Mouse (Mus musculus) c-Kit-positive CD71-positive TER-119-positive erythroid progenitor cells, embryonic 14.5 days (primary cell): Measurements from ENCODE around the gene Cdc45.
A peak's percentile ranks its signal among the peaks of the same experiment; 100 is the strongest.

Experiments
- DNase-seq: peaks from one replicate; pipeline ENCODE4 v3.0.0-alpha.2; 2013; ENCODE audit warnings: low spot score

Cdc45 gene

DNA sequence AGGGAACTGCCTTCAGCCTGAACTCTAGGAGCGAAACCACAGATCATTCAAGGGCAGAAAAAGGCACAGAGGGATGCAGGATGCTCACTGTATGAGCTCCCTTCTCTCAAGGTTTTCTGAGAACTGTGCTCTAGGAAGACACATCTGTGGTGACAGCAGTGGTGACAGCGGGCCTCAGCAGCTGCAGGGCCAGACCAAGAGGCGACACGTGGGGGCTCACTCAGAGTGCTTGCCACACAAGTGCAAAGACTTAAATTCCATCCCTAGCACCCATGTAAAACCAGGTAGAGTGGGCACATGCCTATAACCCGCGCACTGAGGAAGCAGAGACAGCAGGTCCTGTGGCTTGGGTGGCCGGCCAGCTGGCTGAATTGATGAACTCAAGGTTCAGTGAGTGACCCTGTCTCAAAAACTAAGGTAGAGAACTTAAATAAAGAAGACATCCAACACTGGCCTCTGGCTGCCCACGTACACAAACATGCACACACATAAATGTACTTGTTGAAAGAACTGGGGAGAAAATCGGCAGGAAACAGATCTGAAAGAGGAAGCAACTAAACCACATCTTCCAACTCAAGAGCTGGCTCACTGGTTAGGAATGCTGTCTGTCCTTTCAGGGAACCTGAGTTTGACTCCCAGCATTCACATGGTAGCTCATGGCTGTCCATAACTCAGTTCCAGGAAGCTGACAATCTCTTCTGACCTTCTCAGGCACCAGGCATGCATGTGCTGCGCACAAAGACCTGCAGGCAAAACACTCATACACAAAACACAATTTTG is 23.0 kb downstream of the Cdc45 start:
- DNase-seq, result no peak

DNA sequence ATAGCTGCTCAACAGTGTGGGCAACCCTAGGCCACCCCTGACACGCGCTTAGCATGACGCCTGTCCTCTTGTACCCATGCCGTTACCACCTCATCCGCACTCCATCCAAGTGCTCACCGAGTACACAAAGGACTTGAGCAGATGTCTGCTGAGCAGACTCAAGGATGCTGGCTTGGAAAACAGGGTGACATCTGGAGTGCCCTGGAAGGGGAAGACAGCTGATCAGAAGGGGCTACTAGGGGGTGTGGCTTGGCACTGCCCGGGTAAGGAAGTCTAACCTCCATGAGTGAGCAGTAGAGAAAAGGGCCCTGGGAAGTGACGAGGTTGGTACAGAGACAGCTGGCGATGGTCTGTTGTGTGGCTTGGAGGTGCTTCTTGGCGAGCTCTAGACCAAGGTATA is 25.1 kb downstream of the Cdc45 start:
- DNase-seq, result no peak

DNA sequence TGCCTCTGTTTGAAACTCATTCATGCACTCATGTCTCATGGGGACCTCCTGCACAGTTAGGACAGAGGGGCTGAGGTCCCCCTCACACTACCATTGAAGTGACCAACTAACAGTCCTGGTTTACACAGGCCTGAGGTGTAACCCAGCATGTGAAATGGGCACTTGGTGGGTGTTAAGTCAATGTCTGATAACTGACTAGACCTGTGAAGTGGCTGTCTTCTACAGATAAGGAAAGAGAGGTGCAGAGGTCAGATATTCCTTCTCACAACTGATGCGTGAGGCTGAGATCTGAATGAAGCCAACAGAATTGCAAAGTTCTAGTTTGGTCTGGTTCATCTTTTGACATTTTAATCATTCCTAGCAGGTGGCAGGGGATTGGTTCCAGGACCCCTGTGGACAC is 26.3 kb downstream of the Cdc45 start:
- DNase-seq, result peak; percentile 52

DNA sequence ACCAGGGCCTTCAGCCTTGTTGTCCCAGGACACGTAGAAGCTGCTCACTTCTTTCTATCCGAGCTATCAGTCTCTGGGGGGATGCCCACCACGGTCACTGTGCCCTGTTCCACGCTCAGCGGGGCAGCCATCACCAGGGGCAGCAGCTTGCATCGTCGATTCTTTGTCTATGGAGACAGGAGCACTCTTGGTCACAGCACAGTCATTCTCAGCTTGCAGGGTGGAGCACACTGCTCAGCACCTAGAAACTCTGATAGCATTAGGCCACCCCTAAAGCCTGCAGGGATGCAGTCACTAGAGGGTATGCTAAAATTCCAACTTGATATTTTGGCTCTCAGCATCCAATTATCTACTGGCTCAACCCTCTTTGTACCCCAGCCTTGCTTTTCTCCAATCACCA is 26.8 kb downstream of the Cdc45 start:
- no peak for DNase-seq

DNA sequence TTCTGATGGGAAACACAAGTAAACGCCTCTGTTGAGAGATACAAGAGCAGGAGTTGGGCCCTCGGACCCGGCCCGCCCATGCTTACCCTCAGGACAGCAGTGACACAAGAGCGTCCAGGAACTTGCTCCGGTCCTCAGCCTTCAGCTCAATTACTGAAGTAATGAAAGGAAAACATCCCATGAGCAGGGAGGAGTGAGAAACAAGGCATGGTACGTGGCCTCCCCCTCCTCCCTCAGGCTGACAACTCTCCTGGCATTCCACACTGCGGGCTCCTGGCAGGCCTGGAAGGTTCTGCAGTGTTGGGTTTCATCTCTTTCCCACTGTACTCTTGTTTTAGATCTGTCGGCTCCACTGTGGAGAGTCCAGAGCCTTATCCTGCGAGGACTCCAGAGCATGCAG is 30.0 kb downstream of the Cdc45 start:
- no peak for DNase-seq

DNA sequence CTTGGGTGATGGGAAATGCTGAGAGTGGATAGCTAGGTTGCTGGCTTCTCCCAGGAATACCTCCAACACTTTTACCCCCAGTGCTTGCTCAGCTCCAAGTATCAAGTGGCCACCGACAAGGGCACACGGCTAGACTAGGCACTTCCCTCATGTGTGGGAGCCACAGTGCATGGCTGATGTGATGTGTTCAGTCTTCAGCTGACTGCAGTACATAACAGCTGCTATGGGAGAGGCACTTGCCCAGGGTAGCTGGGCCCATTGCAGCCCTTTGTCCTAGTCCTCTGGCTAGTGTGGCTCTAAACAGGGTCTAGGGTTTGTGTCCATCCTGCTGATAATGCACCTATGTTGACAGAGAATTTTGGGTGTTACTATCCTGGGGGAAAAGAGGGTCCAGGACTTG is 33.3 kb downstream of the Cdc45 start:
- DNase-seq, result no peak

DNA sequence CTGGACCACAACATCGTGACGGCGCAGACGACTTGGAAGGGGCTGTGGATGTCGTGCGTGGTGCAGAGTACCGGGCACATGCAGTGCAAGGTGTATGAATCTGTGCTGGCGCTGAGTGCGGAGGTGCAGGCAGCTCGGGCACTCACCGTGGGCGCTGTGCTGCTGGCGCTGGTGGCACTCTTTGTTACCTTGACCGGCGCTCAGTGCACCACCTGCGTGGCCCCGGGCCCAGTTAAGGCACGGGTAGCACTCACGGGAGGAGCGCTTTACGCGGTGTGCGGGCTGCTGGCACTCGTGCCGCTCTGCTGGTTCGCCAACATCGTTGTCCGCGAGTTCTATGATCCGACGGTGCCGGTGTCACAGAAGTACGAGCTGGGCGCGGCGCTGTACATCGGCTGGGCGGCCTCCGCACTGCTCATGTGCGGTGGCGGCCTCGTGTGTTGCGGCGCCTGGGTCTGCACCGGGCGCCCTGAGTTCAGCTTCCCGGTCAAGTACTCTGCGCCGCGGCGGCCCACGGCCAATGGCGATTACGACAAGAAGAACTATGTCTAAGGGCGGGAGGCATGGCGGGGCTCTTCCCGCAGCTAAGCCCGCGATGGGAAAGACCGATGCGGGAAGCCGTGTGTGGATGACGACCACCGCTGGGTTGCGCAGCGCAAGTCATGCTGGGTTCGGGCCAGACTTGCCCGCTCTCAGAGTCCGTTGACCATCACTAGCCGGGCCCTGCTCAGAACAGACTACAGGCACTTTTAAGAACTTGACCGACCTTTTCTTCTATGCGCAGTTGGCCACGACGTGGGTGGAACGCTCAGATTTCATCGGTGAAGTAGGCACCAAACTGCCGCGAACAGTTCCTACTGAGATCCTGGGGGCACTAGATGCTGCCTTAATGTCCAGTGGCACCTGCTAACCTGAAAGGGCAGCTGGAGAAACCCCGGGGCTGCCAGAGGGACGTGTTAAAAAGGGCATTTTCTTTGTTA is 34.4 kb downstream of the Cdc45 start:
- no peak for DNase-seq

DNA sequence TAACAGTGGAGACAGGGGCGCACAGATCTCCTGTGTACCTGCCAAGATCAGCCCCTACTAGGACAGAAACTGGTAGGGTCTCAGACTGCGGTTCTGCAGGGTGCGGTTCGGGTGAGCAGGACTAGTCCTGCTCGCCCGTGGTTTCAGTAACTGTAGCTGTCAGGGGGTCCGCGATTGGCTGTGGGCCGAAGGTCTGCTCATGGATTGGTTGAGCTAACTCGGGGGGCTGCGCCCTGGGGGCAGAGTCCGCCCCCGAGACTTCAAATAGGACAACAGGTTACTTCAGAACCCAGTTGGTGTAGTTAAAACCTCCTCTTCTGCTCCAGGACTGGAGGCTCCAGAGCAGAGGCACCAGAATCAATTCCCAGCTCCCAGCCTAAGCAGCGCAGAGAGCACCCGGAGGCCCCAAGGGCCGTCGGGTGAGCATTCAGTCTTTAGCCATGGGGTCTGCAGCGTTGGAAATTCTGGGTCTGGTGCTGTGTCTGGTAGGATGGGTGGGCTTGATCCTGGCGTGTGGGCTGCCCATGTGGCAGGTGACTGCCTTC is 35.2 kb downstream of the Cdc45 start, which contains the start of gene Cldn5:
Gene Cldn5 (plus strand): TSS at position 292 of the 545 bp plus-strand sequence.
- DNase-seq, result no peak

DNA sequence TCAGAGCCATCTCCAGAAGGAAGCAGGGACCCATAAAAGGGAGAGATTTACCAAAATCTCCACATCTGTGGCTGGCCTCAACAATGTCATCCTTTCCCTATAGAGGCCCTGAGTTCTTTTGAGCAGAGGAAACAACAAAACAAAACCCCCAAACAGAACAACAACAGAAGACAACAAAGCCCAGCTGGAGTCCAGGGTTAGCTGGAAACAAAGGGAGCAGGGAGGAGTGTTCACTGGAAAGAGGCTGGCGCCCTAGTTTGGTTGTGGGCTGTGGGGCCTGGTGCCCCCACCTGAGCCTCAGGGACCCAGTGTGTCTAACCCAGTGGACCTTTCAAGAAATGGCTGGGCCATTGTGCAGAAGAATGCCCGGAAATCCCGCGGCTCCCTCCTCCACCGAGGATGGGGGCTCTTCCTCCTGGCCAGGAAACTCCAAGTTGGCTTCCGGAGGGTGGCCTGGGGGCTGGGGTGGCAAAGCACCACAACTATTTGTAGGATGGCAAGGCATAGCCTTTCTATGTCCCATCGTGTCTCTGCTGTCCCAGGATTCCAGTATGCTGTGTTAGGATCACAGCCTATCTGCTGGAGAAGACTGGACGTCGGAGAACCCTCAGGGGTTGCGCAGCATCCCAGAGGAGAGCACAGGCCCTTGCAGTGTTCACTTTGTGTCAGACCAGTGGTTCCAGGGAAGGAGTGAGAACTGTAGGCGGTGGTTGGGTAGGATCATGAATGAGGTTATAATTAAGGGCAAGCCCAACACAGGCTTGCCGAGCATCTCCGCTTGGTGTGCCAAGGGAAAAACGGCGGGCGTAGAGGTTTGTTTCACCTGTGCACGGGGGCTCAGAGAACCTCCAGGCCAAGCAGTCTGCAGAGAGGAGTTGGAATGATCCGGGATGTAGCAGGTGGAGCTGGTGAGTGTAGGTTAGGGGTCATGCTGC is 35.9 kb downstream of the Cdc45 start:
- DNase-seq, result no peak

DNA sequence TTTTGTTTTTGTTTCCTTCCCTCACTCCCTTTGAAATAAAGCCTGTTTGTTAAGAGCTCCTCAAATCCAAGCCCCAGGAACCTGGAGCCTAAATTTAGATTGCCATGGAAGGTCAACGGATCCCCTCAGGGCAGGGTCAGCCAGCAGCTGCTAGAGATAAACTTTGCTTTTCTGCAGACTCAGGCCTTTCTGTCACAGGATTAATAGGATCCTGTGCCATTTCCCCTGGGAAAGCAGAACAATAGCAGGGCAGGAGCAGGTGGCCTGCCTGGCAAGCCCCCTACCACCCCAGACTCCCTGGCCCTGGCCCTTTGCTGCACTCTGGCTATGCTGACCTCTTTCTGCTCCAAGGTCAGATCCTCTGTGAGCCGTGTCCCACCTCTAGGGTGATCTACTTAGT is 37.9 kb downstream of the Cdc45 start:
- DNase-seq, result no peak

DNA sequence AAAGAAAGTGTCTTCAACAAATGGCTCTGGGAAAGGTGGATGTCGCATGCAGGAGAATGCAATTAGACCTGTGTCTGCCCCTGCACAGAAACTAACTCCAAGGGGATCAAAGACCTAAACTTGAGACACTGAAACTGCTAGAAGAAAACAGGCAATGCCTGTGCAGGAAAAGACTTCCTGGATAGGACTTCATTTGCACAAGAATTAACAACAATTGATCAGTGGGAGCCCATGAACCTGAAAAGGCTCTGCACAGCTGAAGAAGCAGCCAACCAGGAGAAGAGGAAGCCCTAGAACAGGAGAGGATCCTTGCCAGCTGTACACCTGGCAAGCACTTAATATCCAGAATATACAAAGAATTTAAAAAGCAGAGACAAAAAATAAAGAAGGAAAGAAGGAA is 42.3 kb downstream of the Cdc45 start:
- no peak for DNase-seq

DNA sequence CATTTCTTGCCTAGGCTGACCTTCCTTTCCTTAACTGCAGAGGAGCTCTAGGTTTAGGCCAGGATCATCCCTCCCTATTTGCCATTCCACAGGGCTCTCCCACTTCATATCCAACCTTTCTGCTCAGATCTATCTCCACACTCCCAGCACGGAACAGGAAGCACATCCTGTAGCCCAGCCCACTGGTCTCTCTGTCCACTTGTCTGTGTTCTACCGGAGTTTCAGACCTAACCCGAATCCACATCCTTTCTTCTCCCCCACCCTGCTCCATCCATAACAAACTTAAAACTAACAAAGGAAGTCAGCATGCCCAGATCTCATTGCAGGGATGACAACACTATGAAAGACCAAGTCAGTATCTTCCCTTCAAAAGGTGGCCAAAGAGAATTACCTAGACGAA is 45.4 kb downstream of the Cdc45 start:
- DNase-seq, result no peak

DNA sequence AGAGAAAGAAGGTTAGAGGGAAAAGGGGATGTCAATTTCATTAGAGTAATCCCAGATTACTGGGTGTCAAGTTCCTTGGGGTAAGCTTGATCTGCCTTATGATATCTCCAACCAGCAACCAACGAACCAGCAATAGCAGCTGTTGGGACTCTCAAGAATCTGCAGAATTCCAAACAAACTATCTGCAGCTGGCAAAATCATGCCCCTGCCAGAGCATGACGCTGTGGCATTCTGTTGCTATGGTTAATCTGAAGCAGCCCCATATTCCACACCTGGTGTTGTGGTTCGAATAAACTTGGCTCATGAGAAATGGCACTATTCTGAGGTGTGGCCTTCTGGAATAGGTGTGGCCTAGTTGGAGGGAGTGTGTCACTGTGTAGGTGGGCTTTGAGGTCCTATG is 48.8 kb downstream of the Cdc45 start:
- no peak for DNase-seq

DNA sequence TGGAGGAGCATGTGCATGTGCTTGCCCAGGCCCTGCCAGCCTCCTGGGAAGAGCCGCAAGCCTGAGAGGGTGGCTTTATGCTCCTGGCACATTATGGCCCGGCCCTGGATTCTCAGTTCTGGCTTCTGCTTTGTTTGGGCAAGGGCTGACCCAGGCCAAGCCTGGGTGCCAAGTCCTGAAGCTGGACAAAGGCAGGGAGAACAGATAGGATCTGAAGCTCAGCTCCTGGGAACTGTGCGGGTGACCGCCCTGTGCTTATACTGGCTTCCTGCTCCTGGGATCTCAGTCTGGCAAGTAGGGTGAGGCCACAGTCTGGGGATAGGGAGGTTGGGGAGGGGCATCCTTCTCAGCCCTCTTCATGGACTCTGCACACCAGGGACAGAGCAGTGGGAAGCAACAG is 50.1 kb downstream of the Cdc45 start:
- DNase-seq, result no peak

DNA sequence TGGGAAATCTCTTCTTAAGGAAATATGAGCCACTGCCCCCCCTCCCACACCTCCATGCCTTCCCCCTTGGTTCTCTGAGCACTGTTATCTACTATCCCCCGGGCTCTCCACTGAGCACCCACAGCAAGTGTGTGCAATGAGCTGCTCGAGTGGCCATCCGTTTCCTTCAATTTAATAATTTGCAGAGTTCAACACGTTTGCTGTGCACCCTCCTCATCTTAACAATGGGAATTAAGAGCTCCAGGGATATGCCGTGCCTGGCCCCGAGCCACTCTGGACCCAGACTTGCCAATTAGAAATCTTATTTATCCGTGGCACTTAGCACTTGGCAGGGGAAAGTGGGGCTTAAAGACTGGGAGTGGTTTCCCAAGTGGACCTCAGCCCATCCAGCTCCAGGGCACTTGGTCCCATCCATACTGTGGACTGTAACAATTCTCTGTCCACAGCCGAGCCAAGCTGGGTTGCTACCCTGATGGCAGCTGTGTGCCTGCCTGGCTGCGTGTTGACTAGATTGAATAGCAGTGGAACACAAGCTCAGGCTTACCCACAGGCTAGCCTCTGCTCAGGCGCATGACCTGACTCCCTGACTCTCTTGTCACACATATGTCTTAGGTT is 59.8 kb downstream of the Cdc45 start:
- no peak for DNase-seq

DNA sequence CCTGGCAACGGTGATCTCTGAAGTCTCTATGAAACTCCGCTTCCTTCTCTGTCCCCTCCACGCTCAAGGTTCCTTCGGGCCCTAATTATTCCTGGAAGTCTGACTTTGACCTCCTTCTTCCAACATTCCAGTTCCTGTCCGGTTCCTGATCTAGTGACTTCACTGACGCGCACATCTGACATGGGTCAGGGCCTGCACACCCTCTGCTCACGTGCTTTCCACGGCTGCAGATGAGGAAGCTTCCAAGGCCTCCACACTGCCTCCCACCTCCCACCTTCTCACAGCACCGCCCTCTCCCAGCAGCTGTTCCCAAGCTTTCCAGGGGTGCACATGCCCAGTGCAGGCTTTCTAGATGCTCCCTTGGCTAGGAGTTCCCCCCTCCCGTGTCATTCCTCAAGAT is 60.7 kb downstream of the Cdc45 start:
- no peak for DNase-seq

DNA sequence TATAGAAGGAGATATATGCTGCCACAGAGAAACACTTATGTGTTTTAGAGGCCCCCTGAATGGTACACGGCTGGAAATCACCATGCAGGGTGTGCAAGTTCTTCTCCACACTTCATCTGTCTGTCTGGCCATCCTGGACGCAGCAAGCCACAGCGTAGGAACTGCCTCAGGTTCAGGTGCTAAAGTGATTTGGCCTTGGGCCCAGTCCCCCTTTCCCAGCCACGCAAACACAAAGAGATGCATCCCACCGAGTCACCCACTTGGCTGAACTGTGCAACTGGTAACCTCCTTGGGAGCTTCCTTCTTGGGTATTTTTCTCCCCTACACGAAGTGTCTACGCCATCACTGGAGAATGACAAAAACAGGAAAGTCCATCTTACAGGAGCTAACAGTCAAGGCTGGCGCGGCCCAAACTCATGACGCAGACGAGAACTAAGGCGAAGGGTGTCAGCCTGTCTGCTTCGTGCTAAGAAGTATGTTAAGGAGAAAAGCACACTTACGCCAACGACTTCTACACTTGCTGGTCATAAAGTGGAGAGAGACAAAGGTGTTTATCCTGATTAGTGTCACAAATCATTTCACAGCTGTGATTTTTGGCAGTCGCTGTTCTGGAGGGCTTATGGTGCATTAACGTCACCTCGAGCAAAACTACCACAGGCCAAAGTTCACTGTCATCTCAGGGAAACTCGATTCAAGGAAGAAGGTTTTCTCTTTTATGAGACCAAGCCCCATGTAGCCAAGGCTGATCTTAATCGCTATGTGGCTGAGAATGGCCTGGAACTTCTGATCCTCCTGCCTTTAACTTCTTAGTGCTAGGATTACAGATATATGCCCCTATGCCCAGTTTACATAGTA is 65.3 kb downstream of the Cdc45 start:
- no peak for DNase-seq

DNA sequence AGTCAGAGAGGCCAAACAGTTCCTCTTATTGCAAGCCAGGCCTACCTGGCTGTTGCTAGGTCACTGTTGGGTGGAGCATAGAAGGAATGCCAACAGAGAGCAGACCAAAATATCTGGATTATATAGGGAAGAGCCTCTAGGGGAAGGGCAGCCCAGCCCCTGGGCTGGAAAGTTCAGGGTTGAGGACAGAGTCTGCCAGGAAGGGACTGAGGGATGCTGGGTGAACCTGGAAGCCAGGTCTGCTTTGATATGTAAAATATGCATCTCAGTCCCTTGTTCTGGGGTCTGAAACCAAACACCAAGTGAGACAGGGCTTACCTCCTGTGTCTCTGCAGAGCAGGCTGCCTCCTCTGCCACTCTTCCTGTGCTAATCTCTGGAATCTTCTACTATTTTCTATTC is 73.5 kb downstream of the Cdc45 start:
- no peak for DNase-seq

DNA sequence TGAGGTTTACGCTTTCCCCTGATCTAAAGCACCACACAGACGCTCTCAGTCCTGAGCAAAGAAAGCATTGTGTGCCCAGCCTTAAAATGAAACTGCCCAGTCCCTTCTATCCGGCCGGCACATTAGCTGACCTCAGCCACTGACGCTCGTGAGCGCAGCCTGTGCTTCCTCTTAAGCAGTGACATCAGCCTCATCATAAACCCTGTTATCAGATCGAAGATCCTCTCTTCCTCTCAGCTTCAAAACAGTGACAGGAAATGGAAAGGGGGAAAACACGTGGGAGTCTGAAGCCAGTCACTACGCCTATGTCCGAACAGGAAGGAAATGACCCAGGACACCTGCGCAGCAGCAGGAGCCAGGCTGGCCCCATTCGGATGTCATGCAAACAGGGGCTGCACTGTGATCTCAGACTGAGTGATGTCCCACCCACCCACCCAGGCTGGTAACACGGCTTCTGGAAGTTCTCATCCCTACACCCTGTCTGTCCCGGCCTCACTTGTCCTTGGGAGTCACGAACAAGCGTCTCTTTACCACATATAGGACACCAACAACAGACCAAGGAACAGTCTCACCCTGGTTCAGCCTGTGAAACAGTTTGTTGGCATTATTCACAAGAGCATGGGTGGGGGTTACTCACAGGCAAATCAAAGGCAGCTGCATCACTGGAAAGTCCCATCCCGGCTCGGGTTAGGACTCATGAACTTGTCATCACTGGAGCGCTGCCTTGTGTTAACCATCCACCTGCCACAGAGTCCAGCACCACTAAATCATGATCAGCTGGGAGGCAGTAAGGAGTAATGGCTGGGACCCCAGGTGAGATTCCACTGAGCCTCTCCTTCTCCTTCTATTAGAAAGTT is 78.5 kb downstream of the Cdc45 start:
- DNase-seq, result no peak
